Mouse (Mus musculus) stomach, postnatal 0 days (tissue): ENCODE results near the gene Saa1. TPM values are rescaled to one million over a fixed set of nuclear protein-coding genes. Genes with fewer than 3 reads are reported as not detected.

ENCODE experiments used
- ATAC-seq: fragments of 200-750 bp; cut with Nextera tagmentation; 2 replicates; pipeline ENCODE4 v1.8.0; 2017; ENCODE audit not compliant: low FRiP score, low TSS enrichment
- DNase-seq: peaks from one replicate; pipeline ENCODE4 v3.0.0-alpha.2; 2016; ENCODE audit warnings: low spot score
- H3K27ac ChIP-seq: fragments of 300-500 bp; sonication (generic); replicated peaks from 2 replicates; pipeline ENCODE4 v1.5.1; 2014; ENCODE audit warnings: mild to moderate bottlenecking, control low read depth
- H3K27me3 ChIP-seq: fragments of 300-500 bp; sonication (generic); 2 replicates; pipeline ENCODE4 v1.6.1; 2014; ENCODE audit warnings: low read length; ENCODE audit not compliant: control insufficient read depth, insufficient read depth
- H3K36me3 ChIP-seq: fragments of 300-500 bp; sonication (generic); 2 replicates; pipeline ENCODE4 v1.6.1; 2014; ENCODE audit warnings: low read length, mixed read lengths; ENCODE audit not compliant: control insufficient read depth, insufficient read depth
- H3K4me1 ChIP-seq: fragments of 300-500 bp; sonication (generic); replicated peaks from 2 replicates; pipeline ENCODE4 v1.6.1; 2014; ENCODE audit warnings: antibody characterized with exemption; ENCODE audit not compliant: control insufficient read depth, insufficient read depth
- H3K4me2 ChIP-seq: fragments of 300-500 bp; sonication (generic); replicated peaks from 2 replicates; pipeline ENCODE4 v1.6.1; 2014; ENCODE audit warnings: low read depth, mild to moderate bottlenecking, control low read depth, moderate library complexity
- H3K4me3 ChIP-seq: fragments of 300-500 bp; sonication (generic); 2 replicates; pipeline ENCODE4 v1.5.1; 2014; ENCODE audit warnings: low read depth, low read length, control low read depth
- H3K9ac ChIP-seq: fragments of 300-500 bp; sonication (generic); 2 replicates; pipeline ENCODE4 v1.6.1; 2014; ENCODE audit warnings: mild to moderate bottlenecking, low read length, control low read depth, mixed read lengths
- H3K9me3 ChIP-seq: fragments of 300-500 bp; sonication (generic); 2 replicates; pipeline ENCODE4 v1.6.1; 2016; ENCODE audit warnings: low read length; ENCODE audit not compliant: control insufficient read depth
- CTCF ChIP-seq: IDR thresholded peaks from 2 replicates; pipeline ENCODE4 v1.5.1; 2016; ENCODE audit warnings: antibody characterized with exemption, low read depth, mild to moderate bottlenecking, moderate library complexity
- EP300 ChIP-seq: optimal IDR thresholded peaks from 2 replicates; pipeline ENCODE3; 2016; ENCODE audit warnings: antibody characterized with exemption
- WGBS: fragments of 180-500 bp; shearing (Covaris S2); extraction: QIAGEN DNeasy Blood & Tissue Kit; methylation state at CpG from one replicate; pipeline ENCODE4 v1.1.7; 2014; 5-methylcytosine and 5-hydroxymethylcytosine counted together
- polyA plus RNA-seq: library from polyadenylated mRNA; unstranded; fragments of >200 nt; fragmentation: Nextera tagmentation; extraction: Ambion mirVana; gene quantifications from 2 replicates; pipeline ENCODE4 v1.2.1, GENCODE M21; 2015

The Saa1 gene
- polyA plus RNA-seq, 1 experiment from 2014 or later: 0.13 TPM

DNA sequence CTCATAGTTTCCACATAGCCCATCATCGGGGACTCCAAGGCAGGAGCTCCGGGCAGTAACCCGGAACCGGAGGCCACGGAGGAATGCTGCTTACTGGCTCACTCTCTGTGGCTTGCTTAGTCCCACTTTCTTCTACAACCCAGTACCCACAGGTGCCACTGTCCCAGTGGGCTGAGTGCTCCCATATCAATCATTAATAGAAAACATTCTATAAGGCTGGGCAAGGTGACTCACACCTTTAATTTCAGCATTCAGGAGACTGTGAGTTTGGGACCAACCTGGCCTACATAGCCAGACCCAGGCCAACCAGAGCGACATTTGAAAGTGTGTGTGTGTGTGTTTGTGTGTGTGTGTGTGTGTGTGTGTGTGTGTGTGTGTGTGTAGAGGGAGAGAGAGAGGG lies 19.4 kb downstream of the Saa1 start:
- H3K27me3 ChIP-seq: no peaks in the 10 kb centered on the region
- H3K4me3 ChIP-seq: no peak overlapping the region
- WGBS: 87% methylated on average over 6 of the region's 6 CpGs
- no peak overlapping the region for H3K27ac ChIP-seq
- ATAC-seq (no peak), DNase-seq (no peak)
- H3K9me3 ChIP-seq: no peaks in the 10 kb centered on the region
- no peak overlapping the region for H3K9ac ChIP-seq
- no peak for TF ChIP-seq EP300
- TF ChIP-seq CTCF: no peak
- no peaks in the 10 kb centered on the region for H3K4me1 ChIP-seq
- H3K36me3 ChIP-seq: no peaks in the 10 kb centered on the region
- no peak overlapping the region for H3K4me2 ChIP-seq

DNA sequence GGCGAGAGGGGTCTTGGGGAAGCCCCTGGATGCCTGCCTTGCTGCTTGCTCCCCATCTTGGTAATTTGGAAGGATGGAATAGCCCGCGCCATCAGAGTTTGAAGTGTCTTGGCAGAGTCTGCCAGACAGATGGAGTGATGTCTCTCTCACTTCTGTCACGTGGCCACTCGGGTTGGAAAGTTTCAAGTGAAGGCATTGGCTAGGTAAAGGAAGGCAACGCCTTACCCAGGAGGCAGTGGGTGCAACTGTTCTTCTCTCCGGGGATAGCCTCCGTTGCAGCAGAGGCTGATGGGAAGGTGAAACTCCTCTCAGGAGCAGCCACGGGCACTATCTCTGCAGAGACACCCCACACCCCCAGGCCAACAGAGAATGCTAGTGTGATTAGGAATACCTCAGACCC lies 22.3 kb downstream of the Saa1 start:
- H3K9me3 ChIP-seq: no peaks in the 10 kb centered on the region
- no peak overlapping the region for H3K4me2 ChIP-seq
- no peaks in the 10 kb centered on the region for H3K4me1 ChIP-seq
- H3K36me3 ChIP-seq: no peaks in the 10 kb centered on the region
- no peak overlapping the region for H3K27ac ChIP-seq
- no peak for DNase-seq
- WGBS: 80% methylated on average over 9 of the region's 9 CpGs
- TF ChIP-seq CTCF: no peak
- TF ChIP-seq EP300: no peak
- no peaks in the 10 kb centered on the region for H3K27me3 ChIP-seq
- no peak for ATAC-seq
- H3K4me3 ChIP-seq: no peak overlapping the region
- H3K9ac ChIP-seq: no peak overlapping the region

- Histone ChIP-seq H3K4me1 (no peaks in the 10 kb centered on the region), H3K4me3 (no peak overlapping the region), H3K4me2 (no peak overlapping the region), H3K36me3 (no peaks in the 10 kb centered on the region), H3K9ac (no peak overlapping the region), H3K27ac (no peak overlapping the region), H3K27me3 (no peaks in the 10 kb centered on the region), H3K9me3 (no peaks in the 10 kb centered on the region)
- TF ChIP-seq CTCF: no peak
- TF ChIP-seq EP300: no peak
- WGBS: 31% methylated on average over 7 of the region's 7 CpGs
- ATAC-seq (peak; percentile 70; the same call in 1 of the 2 replicates), DNase-seq (peak; percentile 18)
These were observed 23.3 kb downstream of the Saa1 start for GRCm38 (mm10) chr7:46719526-46719925.

DNA sequence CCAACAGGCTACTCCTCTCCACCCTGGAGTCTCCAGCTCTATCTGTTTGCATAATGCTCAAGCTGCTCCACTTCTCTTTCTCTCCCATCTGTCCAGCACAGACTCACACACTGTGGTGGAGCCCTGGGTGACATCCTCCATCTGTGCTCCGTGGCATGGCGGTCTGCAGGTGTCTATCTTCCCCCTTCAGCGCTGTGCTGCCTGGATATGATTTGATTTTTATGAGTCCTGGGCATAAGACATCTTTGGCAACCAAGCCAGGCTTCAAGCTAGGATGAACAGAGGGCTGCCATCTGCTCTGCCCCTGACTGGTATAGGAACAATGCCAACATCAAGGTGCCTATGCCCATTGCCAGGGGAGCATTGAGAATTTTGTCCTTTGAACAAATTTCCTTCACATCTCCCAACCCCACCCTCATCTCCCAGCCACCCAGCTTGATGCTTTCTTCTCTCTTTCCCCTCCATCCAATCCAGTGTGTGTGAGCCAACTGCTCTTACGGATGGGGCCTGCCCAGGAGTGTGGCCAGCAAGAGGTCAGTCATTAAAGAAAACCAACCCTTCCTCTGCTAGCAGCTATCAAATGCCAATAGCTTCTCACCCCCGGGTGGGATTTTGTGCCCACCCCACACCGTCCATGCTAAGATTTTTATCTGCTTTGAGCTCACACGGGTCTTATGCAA lies 24.0 kb downstream of the Saa1 start:
- H3K4me2 ChIP-seq: no peak overlapping the region
- H3K27me3 ChIP-seq: no peaks in the 10 kb centered on the region
- WGBS: 78% methylated on average over 7 of the region's 7 CpGs
- ATAC-seq (no peak), DNase-seq (no peak)
- TF ChIP-seq CTCF: no peak
- H3K9ac ChIP-seq: no peak overlapping the region
- no peak overlapping the region for H3K27ac ChIP-seq
- H3K9me3 ChIP-seq: no peaks in the 10 kb centered on the region
- no peak overlapping the region for H3K4me3 ChIP-seq
- H3K36me3 ChIP-seq: no peaks in the 10 kb centered on the region
- no peaks in the 10 kb centered on the region for H3K4me1 ChIP-seq

DNA sequence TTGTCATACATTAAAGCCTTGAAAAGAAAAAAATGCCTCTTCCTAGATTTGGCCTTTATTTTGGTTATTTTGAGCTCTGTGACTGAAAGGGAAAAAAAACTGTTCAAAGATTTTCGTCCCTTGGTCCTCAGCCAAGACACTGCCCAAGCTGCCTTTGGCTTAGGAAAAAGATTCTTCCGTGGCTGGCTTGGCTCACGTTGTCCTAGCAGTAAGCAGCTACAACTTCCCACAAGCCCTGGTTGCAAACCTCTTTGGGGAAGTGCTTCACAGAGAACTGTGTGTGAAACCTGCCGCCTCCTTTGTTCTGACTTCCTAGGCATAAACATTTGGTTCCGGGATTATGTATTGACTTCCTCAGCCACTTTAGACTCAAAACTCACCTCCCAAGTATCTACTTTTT lies 25.9 kb downstream of the Saa1 start:
- DNase-seq (no peak), ATAC-seq (no peak)
- H3K27ac ChIP-seq: no peak overlapping the region
- no peak overlapping the region for H3K9ac ChIP-seq
- no peaks in the 10 kb centered on the region for H3K9me3 ChIP-seq
- H3K4me3 ChIP-seq: no peak overlapping the region
- H3K27me3 ChIP-seq: no peaks in the 10 kb centered on the region
- 36% methylated on average over 5 of the region's 5 CpGs for WGBS
- no peak for TF ChIP-seq CTCF
- no peak for TF ChIP-seq EP300
- H3K4me1 ChIP-seq: no peaks in the 10 kb centered on the region
- no peak overlapping the region for H3K4me2 ChIP-seq
- no peaks in the 10 kb centered on the region for H3K36me3 ChIP-seq

- 86% methylated on average over 5 of the region's 5 CpGs for WGBS
- H3K9ac ChIP-seq: no peak within 1 kb of the TSS
- TF ChIP-seq CTCF (no peak), EP300 (no peak)
- H3K4me2 ChIP-seq: no peak within 1 kb of the TSS
- no peak for DNase-seq
- H3K9me3 ChIP-seq: no peaks in the 10 kb centered on the region
- ATAC-seq: no peak
- no peaks in the 10 kb centered on the region for H3K4me1 ChIP-seq
- H3K36me3 ChIP-seq: no peaks in the 10 kb centered on the region
- no peaks in the 10 kb centered on the region for H3K27me3 ChIP-seq
- H3K4me3 ChIP-seq: no peak within 1 kb of the TSS
- no peak within 1 kb of the TSS for H3K27ac ChIP-seq
These were observed 27.2 kb downstream of the Saa1 start, which contains the start of gene Saa3 for GRCm38 (mm10) chr7:46715600-46715999. Gene Saa3 (minus strand): TSS chr7:46715700.
